Mouse (Mus musculus) neural tube, embryonic 14.5 days (tissue): ENCODE measurements at regions not wholly inside any gene's neighbourhood (a gene's known extent, or its start where the extent isn't known, plus 50 kb on each side); places are given as distances from the start of the nearest gene placed in this dataset.

Experiments used
- ATAC-seq: fragments of 200-750 bp; cut with Nextera tagmentation; 2 replicates; pipeline ENCODE4 v1.8.0; 2017; ENCODE audit warnings: low read depth, mild to moderate bottlenecking, moderate TSS enrichment, moderate library complexity
- H3K27ac ChIP-seq: fragments of 300-500 bp; sonication (generic); 2 replicates; pipeline ENCODE4 v1.5.1; 2014; ENCODE audit warnings: low read depth, mild to moderate bottlenecking, control low read depth, low read length, moderate library complexity, mixed read lengths
- H3K27me3 ChIP-seq: fragments of 300-500 bp; sonication (generic); 2 replicates; pipeline ENCODE4 v1.6.1; 2014; ENCODE audit warnings: low read length; ENCODE audit not compliant: control insufficient read depth, insufficient read depth
- H3K36me3 ChIP-seq: fragments of 300-500 bp; sonication (generic); 2 replicates; pipeline ENCODE4 v1.6.1; 2014; ENCODE audit warnings: low read length, mixed read lengths; ENCODE audit not compliant: control insufficient read depth, insufficient read depth
- H3K4me1 ChIP-seq: fragments of 300-500 bp; sonication (generic); 2 replicates; pipeline ENCODE4 v1.6.1; 2014; ENCODE audit warnings: low read length; ENCODE audit not compliant: control insufficient read depth, insufficient read depth
- H3K4me2 ChIP-seq: fragments of 300-500 bp; sonication (generic); 2 replicates; pipeline ENCODE4 v1.6.1; 2014; ENCODE audit warnings: mild to moderate bottlenecking, low read depth, low read length, control low read depth
- H3K4me3 ChIP-seq: fragments of 300-500 bp; sonication (generic); 2 replicates; pipeline ENCODE4 v1.5.1; 2014; ENCODE audit warnings: low read depth, low read length, control low read depth, mixed read lengths
- H3K9ac ChIP-seq: fragments of 300-500 bp; sonication (generic); replicated peaks from 2 replicates; pipeline ENCODE4 v1.6.1; 2014; ENCODE audit warnings: low read depth, mild to moderate bottlenecking, control low read depth, low read length, mixed read lengths
- H3K9me3 ChIP-seq: fragments of 300-500 bp; sonication (generic); 2 replicates; pipeline ENCODE4 v1.6.1; 2016; ENCODE audit warnings: low read length; ENCODE audit not compliant: control insufficient read depth
- WGBS: fragments of 180-500 bp; shearing (Covaris S2); extraction: QIAGEN DNeasy Blood & Tissue Kit; methylation state at CpG from one replicate; pipeline ENCODE4 v1.1.7; 2014; 5-methylcytosine and 5-hydroxymethylcytosine counted together

DNA sequence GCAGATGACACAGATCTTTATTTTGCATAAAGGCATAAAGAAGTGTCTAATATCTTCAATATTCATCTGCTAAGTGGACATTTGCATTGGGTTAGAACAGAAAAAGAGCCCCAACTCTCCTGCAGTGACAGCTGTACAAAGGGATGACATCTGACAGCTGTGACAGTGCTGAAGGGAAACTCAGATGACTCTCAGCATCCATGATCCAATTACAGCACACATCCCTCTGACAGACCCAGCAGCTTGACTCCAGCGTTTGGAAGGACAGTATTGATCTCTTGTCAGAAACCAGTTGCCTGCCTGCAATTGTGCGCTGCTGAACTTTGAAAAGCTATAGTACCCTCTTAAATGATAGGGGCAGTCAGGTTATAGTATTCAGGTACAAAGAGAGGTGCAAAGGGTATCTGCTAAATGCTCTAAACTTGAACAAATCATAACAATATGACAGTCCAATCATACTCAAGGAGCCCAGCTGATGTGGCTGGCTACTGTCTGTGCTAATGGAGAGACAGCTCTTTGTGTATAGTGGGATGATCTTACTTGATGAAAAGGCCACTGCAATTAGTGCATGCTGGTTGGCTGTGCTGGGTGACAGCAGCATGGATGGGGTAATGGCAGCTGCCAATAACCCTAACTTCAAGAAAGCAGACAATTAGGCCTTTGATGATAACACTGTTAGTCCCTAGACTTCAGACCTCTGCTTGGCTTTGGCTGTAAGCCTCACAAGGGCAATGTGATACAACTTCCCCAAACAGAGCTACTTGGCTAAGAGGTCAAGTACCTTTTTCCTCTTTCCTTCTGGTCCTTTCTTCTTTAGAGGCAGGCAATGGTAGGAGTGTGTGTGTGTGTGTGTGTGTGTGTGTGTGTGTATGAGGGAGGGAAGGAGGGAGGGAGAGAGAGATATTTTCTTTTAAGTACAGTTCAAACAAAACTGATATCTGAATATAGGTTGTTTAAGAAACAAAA lies 662.9 kb downstream of the Nr4a2 start:
- ATAC-seq, result no peak
- 58% methylated on average over 2 of the region's 2 CpGs for WGBS

GRCm38 (mm10) chr2:56459430-56459829 lies 664.4 kb downstream of the Nr4a2 start:
- H3K9ac ChIP-seq, result no peak overlapping the region
- H3K27ac ChIP-seq, result no peak overlapping the region
- no peak overlapping the region for H3K4me3 ChIP-seq
- WGBS, result 84% methylated on average over 5 of the region's 5 CpGs
- no peaks in the 10 kb centered on the region for H3K27me3 ChIP-seq
- no peaks in the 10 kb centered on the region for H3K9me3 ChIP-seq
- H3K4me1 ChIP-seq, result 0 out of 2 replicates have a peak, but pooled peaks cover 2% of the 10 kb centered on the region
- no peak overlapping the region for H3K4me2 ChIP-seq
- H3K36me3 ChIP-seq, result no peaks in the 10 kb centered on the region
- no peak for ATAC-seq

More for the DNA sequence above, 662.9 kb downstream of the Nr4a2 start:
- no peaks in the 10 kb centered on the region for H3K36me3 ChIP-seq
- no peak overlapping the region for H3K4me3 ChIP-seq
- H3K9me3 ChIP-seq, result no peaks in the 10 kb centered on the region
- H3K27ac ChIP-seq, result no peak overlapping the region
- H3K4me1 ChIP-seq, result 0 out of 2 replicates have a peak, but pooled peaks cover 2% of the 10 kb centered on the region
- no peaks in the 10 kb centered on the region for H3K27me3 ChIP-seq
- H3K4me2 ChIP-seq, result no peak overlapping the region
- H3K9ac ChIP-seq, result no peak overlapping the region

GRCm38 (mm10) chr2:56457594-56457993 lies 666.2 kb downstream of the Nr4a2 start:
- WGBS, result 19% methylated on average over 1 of the region's 1 CpGs
- H3K27ac ChIP-seq, result no peak overlapping the region
- H3K4me3 ChIP-seq, result no peak overlapping the region
- no peaks in the 10 kb centered on the region for H3K36me3 ChIP-seq
- peak; percentile 52; the same call in 1 of the 2 replicates for ATAC-seq
- no peak overlapping the region for H3K9ac ChIP-seq
- 0 out of 2 replicates have a peak, but pooled peaks cover 2% of the 10 kb centered on the region for H3K4me1 ChIP-seq
- H3K9me3 ChIP-seq, result no peaks in the 10 kb centered on the region
- H3K4me2 ChIP-seq, result no peak overlapping the region
- no peaks in the 10 kb centered on the region for H3K27me3 ChIP-seq

DNA sequence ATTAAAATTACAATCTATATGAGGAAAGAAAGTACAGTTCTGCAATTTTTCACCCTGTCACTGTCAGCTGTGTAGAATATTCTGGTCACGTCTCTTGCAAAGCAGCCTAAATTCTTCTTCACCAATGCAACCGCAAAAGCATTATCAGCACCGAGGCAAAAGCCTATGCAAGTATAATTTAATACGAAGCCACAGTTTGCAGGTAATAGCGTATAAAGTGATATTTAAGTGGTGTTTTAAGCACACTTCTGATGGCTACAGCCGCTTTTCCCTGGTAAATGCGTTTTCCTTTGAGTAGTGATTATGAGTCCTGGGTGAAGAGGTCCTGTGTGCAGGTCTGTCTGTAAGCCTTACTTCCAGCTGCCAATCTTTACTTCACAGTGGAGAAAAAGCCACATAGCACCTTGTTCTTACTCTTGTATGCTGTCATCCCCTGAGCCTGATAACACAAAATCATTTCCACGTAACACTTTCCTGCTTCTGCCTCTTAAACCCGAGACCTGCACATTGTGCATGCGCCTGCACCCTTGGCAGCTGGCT lies 667.9 kb downstream of the Nr4a2 start:
- H3K4me3 ChIP-seq, result no peak overlapping the region
- no peak overlapping the region for H3K4me2 ChIP-seq
- no peak overlapping the region for H3K27ac ChIP-seq
- 53% methylated on average over 10 of the region's 10 CpGs for WGBS
- H3K27me3 ChIP-seq, result no peaks in the 10 kb centered on the region
- no peak overlapping the region for H3K9ac ChIP-seq
- no peaks in the 10 kb centered on the region for H3K36me3 ChIP-seq
- 0 out of 2 replicates have a peak, but pooled peaks cover 2% of the 10 kb centered on the region for H3K4me1 ChIP-seq
- no peaks in the 10 kb centered on the region for H3K9me3 ChIP-seq
- no peak for ATAC-seq

DNA sequence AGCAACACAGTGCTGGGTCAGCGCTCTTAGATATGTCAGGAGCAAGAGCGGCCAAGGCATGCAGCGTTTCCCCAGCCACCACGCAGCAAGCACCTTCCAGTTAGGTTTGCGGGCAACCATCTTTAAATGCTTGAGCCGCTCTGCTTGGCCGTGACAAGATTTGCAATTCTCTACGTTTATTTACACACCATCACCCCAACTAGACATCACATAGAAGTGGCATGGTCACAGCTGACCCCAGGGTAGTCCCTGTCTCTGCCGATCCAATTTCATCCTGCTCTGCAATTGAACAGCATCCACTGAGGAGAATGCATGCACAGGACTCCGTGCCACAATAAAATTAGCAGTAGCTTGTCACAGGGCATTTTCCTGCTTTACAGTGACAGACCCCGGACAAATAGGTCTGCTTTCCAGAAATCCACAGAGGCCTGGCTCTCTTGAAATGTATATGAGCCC lies 669.2 kb downstream of the Nr4a2 start:
- no peaks in the 10 kb centered on the region for H3K9me3 ChIP-seq
- no peaks in the 10 kb centered on the region for H3K27me3 ChIP-seq
- no peak overlapping the region; the same call in 1 of the 2 replicates for H3K9ac ChIP-seq
- peak overlapping the region; percentile 21 for H3K4me3 ChIP-seq
- H3K4me2 ChIP-seq, result peak overlapping the region; percentile 46
- H3K27ac ChIP-seq, result no peak overlapping the region
- WGBS, result 5% methylated on average over 11 of the region's 11 CpGs
- H3K36me3 ChIP-seq, result no peaks in the 10 kb centered on the region
- H3K4me1 ChIP-seq, result 0 out of 2 replicates have a peak, but pooled peaks cover 2% of the 10 kb centered on the region
- ATAC-seq, result peak; percentile 67

- Histone ChIP-seq H3K9me3 (no peaks in the 10 kb centered on the region), H3K4me3 (no peak overlapping the region), H3K27me3 (no peaks in the 10 kb centered on the region), H3K36me3 (no peaks in the 10 kb centered on the region), H3K4me1 (no peaks in the 10 kb centered on the region), H3K9ac (no peak overlapping the region), H3K4me2 (no peak overlapping the region), H3K27ac (no peak overlapping the region)
- 87% methylated on average over 10 of the region's 10 CpGs for WGBS
- no peak for ATAC-seq
Observed at GRCm38 (mm10) chr2:56440916-56441315, 682.9 kb downstream of the Nr4a2 start.
